Mouse (Mus musculus) right cerebral cortex, postnatal 36 days (tissue): ENCODE measurements around the gene Terf2ip.
A peak's percentile ranks its signal among the peaks of the same experiment; 100 is the strongest.

ENCODE experiments used
- DNase-seq, 2 experiments: peaks; one replicate each; pipeline ENCODE4 v3.0.0; 2022; ENCODE audit warnings: low spot score in 2 of 2, mixed read lengths in 1 of 2

Gene Terf2ip

GRCm38 (mm10) chr8:112009558-112009957 is 1.6 kb upstream of the Terf2ip start:
- DNase-seq = no peak

- DNase-seq = peak in 1 of 2 experiments; percentile 20
These were observed 631 bp downstream of the Terf2ip start for GRCm38 (mm10) chr8:112011816-112012242.

GRCm38 (mm10) chr8:112014936-112015335 is 3.7 kb downstream of the Terf2ip start, which contains the start of gene Gm6793:
Gm6793 (minus strand) TSS chr8:112015036.
- DNase-seq = no peak

- DNase-seq = no peak
These were observed 18.3 kb downstream of the Terf2ip start for GRCm38 (mm10) chr8:112029455-112029854.

GRCm38 (mm10) chr8:112030663-112031062 is 19.5 kb downstream of the Terf2ip start:
- DNase-seq = no peak

- no peak for DNase-seq
These were observed 21.9 kb downstream of the Terf2ip start for GRCm38 (mm10) chr8:112033071-112033470.

GRCm38 (mm10) chr8:112034603-112035002 is 23.4 kb downstream of the Terf2ip start:
- no peak for DNase-seq

GRCm38 (mm10) chr8:112037521-112037920 is 26.3 kb downstream of the Terf2ip start:
- no peak for DNase-seq

- no peak for DNase-seq
These were observed 34.0 kb downstream of the Terf2ip start for GRCm38 (mm10) chr8:112045182-112045581.

GRCm38 (mm10) chr8:112045896-112046295 is 34.7 kb downstream of the Terf2ip start:
- peak; percentile 66 to 69 for DNase-seq

GRCm38 (mm10) chr8:112048293-112048692 is 37.1 kb downstream of the Terf2ip start:
- no peak for DNase-seq

GRCm38 (mm10) chr8:112049984-112050383 is 38.8 kb downstream of the Terf2ip start:
- no peak for DNase-seq

- DNase-seq = no peak
These were observed 40.3 kb downstream of the Terf2ip start for GRCm38 (mm10) chr8:112051537-112051936.

- DNase-seq = no peak
These were observed 43.3 kb downstream of the Terf2ip start for GRCm38 (mm10) chr8:112054456-112054855.

- peak in 1 of 2 experiments; percentile 9 for DNase-seq
These were observed 50.2 kb downstream of the Terf2ip start for GRCm38 (mm10) chr8:112061372-112061771.
